Mouse (Mus musculus) ovary, postnatal 14 days (tissue): ENCODE data around the gene Spag7.

Source experiments
- DNase-seq: peaks from one replicate; pipeline ENCODE4 v3.0.0; 2022; ENCODE audit warnings: low spot score

Spag7 gene

DNA sequence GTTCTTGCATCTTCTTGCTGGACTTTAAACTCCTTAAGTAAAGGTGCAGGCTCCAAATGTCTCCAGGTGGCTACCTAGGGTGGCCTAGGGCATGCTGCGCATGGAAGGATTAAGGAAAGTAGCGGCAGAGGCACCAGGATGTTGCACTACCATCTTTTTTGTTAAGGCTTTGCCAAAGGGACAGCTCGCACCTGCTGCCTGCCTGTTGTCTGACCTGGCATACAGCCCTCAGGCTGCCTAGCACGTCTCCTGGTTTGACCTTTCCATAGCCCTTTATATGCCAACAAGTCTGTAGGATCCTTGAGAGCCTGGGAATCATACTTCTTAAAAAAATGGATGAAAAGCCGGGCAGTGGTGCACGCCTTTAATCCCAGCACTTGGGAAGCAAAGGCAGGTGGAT, 26.2 kb downstream of the Spag7 start:
- DNase-seq = no peak

DNA sequence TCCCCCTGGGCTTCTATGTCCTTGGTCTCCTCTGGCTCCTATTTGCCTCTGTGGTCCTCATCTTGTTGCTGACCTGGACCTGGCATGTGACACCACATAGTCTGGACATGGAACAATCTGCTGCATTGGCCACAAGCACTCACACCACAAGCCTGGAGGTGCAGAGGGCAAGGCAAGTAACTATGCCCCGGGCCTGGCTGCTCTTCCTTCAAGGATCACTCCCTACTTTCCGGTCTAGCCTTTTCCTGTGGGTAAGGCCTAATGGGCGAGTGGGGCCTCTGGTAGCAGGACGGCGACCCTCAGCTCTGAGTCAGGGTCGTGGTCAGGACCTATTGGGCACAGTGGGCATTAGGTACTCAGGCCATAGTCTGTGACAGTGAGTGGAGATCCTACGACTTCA, 28.0 kb downstream of the Spag7 start:
- DNase-seq = no peak

- DNase-seq = no peak
Observed at GRCm38 (mm10) chr11:70639976-70640375, 29.2 kb downstream of the Spag7 start.

GRCm38 (mm10) chr11:70638714-70639278, 30.4 kb downstream of the Spag7 start, which contains the start of gene Gp1ba:
TSS of gene Gp1ba (plus strand) at chr11:70639122.
- no peak for DNase-seq

DNA sequence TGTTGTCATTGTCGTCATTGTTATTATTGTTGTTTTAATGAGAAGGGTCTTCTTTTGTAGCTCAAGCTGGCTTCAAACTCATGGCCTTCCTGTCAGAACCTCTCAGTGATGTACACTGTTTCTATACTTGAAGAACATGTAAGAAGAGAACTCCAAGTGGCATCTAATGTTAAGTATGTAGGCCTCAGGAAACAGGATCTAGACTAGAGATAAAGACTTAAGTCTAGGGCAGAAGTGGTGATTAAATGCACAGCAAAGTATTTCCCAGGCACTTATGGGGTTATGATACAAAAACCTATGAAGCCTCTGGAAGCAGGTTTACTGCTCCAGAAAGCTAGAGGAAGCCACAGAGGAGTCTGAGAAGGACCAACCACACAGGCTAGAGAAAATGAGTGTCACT, 30.9 kb downstream of the Spag7 start:
- no peak for DNase-seq

DNA sequence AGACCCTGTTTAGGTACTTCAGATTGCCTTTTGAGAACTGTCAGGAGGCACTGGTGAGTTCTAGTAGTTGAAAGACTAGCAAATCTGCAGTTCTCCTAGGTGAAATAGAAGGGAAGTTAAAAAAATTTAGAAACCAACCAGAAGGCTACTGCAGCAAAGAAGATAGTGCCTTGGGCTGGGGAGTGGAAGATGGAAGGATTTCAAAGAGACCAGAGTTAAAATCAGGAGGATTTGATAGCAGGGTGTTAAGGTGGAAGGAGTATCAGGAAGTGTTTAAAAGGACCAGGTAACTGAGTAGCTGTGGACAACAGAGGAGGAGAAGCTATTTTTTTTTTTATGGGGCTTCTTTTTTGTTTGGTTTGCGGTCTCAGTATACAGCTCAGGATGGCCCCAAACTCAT, 31.5 kb downstream of the Spag7 start:
- no peak for DNase-seq

GRCm38 (mm10) chr11:70635601-70636000, 33.6 kb downstream of the Spag7 start:
- DNase-seq = no peak

DNA sequence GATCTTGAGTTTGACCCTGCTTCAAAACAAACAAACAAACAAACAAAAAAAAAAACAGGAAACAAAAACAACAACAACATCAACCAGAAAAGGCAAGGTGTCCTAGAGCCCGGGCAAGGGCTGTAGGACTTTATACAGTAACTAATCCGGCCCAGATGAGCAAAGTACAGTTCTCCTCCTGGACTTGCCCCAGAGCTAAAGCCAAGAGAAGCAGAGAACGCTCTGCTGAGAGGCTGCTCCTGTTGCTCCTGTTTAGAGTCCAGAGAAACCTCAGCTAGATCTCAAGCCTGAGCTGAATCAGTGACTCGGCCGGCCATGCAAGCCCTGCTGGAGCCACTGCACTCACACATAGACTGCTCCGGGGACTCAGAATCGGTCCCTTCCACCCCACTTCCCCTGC, 39.1 kb downstream of the Spag7 start:
- no peak for DNase-seq

GRCm38 (mm10) chr11:70629557-70629956, 39.7 kb downstream of the Spag7 start:
- no peak for DNase-seq

- DNase-seq = no peak
Observed at GRCm38 (mm10) chr11:70628431-70628830, 40.8 kb downstream of the Spag7 start.

DNA sequence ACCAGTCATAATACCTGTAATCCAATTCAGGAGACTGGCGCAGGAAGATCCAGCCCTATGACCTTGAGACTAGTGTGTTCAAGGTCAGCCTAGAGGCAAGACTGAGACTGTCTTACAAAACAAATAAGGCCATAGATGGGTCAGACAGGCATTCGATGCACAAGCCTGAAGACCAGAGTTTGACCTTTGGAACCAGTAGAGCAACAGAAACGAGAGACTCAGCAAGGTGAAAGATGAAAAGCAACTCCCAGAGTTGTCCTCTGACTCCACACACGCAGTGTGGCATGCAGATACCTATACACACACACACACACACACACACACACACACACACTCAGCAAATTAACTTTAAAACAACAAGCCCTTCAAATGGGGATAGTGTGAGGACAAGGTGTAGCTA, 42.3 kb downstream of the Spag7 start:
- no peak for DNase-seq

- no peak for DNase-seq
Observed at GRCm38 (mm10) chr11:70625473-70625872, 43.7 kb downstream of the Spag7 start.

DNA sequence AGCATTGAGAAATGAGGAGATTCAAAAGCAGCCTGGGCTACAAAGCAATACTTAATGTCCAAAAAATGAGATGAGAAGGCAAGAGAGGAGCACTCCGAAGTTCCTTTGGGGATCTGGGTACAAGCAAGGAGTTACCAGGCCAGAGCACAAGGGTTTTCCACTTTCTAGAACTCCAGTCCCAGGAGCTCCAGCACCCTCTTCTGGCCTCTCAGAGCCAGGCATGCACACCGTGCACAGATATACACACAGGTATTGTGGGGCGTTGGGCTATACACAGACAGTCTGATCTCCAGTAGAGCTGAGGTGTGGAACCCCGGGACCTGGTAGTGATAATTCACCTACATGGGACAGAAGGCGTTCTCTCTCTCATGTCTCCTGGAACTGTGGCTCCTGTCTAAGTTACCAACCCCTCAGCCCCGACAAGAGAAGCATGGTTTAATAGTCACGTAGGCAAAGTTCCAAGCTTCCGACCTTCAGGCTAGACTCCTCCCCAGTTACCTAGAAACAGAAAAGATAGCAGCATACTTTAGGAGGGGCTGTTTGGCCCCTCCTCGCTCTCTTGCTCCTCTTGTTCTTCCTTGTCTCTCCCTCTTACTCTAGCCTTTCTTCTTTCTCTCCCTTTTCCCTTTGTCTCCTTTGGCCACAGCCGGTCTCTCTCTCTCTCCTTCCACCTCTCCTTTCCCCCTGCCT, 46.0 kb downstream of the Spag7 start:
- no peak for DNase-seq

GRCm38 (mm10) chr11:70621972-70622814, 47.0 kb downstream of the Spag7 start:
- DNase-seq = no peak

- no peak for DNase-seq
Observed at GRCm38 (mm10) chr11:70619101-70619500, 50.1 kb downstream of the Spag7 start, which contains the start of gene Chrne. TSS of gene Chrne (minus strand) at chr11:70619216.

DNA sequence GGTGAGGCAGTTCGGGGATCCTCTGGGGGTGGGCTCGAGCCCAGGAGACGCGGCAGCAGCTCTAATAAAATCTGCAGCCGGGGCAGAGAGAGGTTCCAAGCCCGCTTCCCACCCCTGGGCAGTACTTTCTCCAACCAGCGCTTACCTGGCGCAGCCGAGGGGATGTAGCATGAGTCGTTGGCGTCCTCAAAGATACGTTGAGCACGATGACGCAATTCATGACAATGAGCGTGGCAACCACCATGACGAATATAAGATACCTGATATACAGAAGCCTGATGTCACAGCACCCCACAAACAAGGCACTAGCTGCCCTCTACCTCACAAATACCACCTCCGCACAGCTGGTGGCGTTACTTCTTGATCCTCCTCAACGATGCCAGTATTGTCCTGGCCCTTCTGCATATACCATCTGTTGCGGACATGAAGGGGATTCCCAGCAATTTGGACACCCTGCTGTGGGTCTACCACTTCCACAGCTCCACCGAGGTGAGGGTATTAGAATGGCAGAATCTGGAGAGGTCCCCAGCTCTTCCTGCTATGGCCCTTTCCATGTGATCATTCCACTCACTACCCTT, 53.6 kb downstream of the Spag7 start, which contains the start of gene 4930544D05Rik:
4930544D05Rik (plus strand) TSS at position 333 of the 578 bp plus-strand sequence.
- no peak for DNase-seq

DNA sequence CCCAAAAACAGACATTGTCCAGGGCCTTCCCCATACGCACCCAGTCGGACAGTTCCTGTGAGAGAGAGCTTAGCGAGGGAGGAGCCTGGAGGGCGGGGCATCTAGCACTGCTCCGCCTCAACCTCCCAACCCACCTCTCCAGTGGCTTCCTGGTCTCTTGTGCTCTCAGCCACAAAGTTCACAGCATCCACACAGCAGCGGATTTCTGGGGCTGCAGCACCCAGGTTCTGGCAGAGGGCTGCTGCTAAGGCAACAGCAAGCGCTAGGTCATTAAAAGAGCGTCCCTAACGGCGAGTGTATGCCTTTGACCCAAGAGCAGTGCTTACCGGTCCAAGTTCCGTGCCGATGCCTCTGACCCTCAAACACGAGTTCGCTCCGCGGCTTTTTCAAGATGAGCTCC, 54.1 kb downstream of the Spag7 start:
- peak; percentile 42 for DNase-seq
